Mouse (Mus musculus) neutrophil, adult 65 days (primary cell): ENCODE measurements around the gene Vmn2r99. TPM values are rescaled to one million over a fixed set of nuclear protein-coding genes. Genes with fewer than 3 reads are reported as not detected.

Experiments
- total RNA-seq: library from RNA; stranded (reverse); gene quantifications from 2 replicates; pipeline ENCODE4 v1.2.4, GENCODE M21; 2023

Vmn2r99 gene
- not detected in 2 replicates for total RNA-seq

GRCm38 (mm10) chr17:19361649-19362048 is at the start of gene Vmn2r99:
Gene Vmn2r99 (plus strand): TSS chr17:19361949.

Other genes with a start within 250 kb of the Vmn2r99 start
- not detected in 2 replicates for gene Vmn2r100, start 142.8 kb downstream of the Vmn2r99 start, total RNA-seq
- gene Vmn2r101, start 215.3 kb downstream of the Vmn2r99 start, total RNA-seq = not detected in 2 replicates